Mouse (Mus musculus) lung, embryonic 15.5 days (tissue): ENCODE measurements at regions not wholly inside any gene's neighbourhood (a gene's known extent, or its start where the extent isn't known, plus 50 kb on each side); places are given as distances from the start of the nearest gene placed in this dataset.

Source experiments
- ATAC-seq: fragments of 200-750 bp; cut with Nextera tagmentation; 2 replicates; pipeline ENCODE4 v1.8.0; 2017; ENCODE audit warnings: moderate number of reproducible peaks, borderline replicate concordance; ENCODE audit not compliant: low FRiP score, low TSS enrichment; ENCODE audit errors: extremely low read depth
- H3K27ac ChIP-seq: fragments of 300-500 bp; sonication (generic); 2 replicates; pipeline ENCODE4 v1.5.1; 2015; ENCODE audit warnings: moderate library complexity, mild to moderate bottlenecking, inconsistent platforms
- H3K27me3 ChIP-seq: fragments of 300-500 bp; sonication (generic); 2 replicates; pipeline ENCODE4 v1.6.1; 2015; ENCODE audit warnings: inconsistent platforms
- H3K36me3 ChIP-seq: fragments of 300-500 bp; sonication (generic); 2 replicates; pipeline ENCODE4 v1.6.1; 2015; ENCODE audit warnings: inconsistent platforms
- H3K4me1 ChIP-seq: fragments of 300-500 bp; sonication (generic); 2 replicates; pipeline ENCODE4 v1.6.1; 2015; ENCODE audit warnings: inconsistent platforms
- H3K4me2 ChIP-seq: fragments of 300-500 bp; sonication (generic); 2 replicates; pipeline ENCODE4 v1.6.1; 2015; ENCODE audit warnings: inconsistent platforms, mild to moderate bottlenecking, moderate library complexity
- H3K4me3 ChIP-seq: fragments of 300-500 bp; sonication (generic); 2 replicates; pipeline ENCODE4 v1.5.1; 2015; ENCODE audit warnings: mild to moderate bottlenecking, inconsistent platforms
- H3K9ac ChIP-seq: fragments of 300-500 bp; sonication (generic); 2 replicates; pipeline ENCODE4 v1.6.1; 2015; ENCODE audit warnings: inconsistent platforms
- H3K9me3 ChIP-seq: fragments of 300-500 bp; sonication (generic); 2 replicates; pipeline ENCODE4 v1.6.1; 2016; ENCODE audit warnings: inconsistent platforms
- WGBS: fragments of 180-500 bp; shearing (Covaris S2); methylation state at CpG from one replicate; pipeline ENCODE4 v1.1.7; 2015; 5-methylcytosine and 5-hydroxymethylcytosine counted together

DNA sequence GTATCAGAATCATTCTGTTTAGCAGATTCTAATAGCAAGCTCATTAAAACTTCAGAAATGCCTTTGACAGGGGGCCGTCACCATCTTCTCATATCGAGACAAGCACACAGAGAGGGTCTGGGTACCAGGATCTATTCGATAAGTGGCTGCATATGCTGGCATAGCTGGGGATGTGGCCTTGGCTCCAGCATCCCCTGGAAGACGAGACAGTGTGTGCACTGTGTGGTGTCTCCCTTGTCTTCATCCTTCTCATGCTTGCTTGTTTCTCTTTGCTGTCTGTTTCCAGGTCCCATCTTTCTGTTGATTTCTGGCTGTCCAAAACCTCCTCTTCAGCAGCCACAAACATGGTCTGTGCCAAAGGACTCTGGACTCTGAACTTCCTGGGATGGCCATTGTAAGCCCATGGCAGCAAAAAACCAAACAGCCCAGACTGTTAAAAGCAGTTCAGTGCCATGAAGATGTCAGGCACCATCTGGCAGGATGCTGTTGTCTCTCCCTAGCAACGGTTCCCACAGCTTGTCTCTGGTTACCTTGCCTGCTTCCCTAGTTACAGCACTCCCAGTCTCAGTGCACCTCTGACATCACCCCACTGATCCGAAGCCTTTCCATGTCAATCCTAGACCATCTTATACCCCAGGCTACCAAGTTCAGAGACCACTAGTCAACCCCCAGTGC lies 56.5 kb downstream of the Kctd12 start:
- Histone ChIP-seq H3K4me1 (no peaks in the 10 kb centered on the region), H3K4me3 (no peak overlapping the region), H3K36me3 (no peaks in the 10 kb centered on the region), H3K27ac (no peak overlapping the region), H3K9ac (no peak overlapping the region), H3K27me3 (no peaks in the 10 kb centered on the region), H3K4me2 (no peak overlapping the region), H3K9me3 (no peaks in the 10 kb centered on the region)
- WGBS, result 82% methylated on average over 6 of the region's 6 CpGs
- ATAC-seq, result no peak

DNA sequence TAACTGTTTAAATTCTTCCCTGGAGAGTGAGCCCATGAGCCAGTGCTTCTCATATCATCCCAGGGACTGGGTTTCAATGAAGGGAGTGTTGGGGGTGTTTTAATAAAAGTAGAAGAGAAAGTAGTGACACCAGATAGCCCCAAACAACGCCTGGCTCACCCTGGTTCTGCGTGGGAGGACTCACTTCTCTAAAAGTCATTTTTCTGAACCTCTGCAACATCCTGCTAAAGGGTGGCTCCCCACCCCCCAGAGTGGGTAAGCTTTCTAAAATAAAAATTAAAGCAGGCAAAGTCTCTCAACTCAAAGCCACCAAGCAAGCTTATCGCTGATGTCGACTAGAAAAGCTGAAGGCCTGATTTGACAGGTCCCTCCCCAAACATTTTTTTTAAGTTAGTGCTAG lies 57.8 kb downstream of the Kctd12 start:
- Histone ChIP-seq H3K36me3 (no peaks in the 10 kb centered on the region), H3K4me2 (no peak overlapping the region), H3K4me3 (no peak overlapping the region), H3K9ac (no peak overlapping the region), H3K27me3 (no peaks in the 10 kb centered on the region), H3K9me3 (no peaks in the 10 kb centered on the region), H3K27ac (no peak overlapping the region), H3K4me1 (no peaks in the 10 kb centered on the region)
- 58% methylated on average over 4 of the region's 4 CpGs for WGBS
- ATAC-seq, result no peak

DNA sequence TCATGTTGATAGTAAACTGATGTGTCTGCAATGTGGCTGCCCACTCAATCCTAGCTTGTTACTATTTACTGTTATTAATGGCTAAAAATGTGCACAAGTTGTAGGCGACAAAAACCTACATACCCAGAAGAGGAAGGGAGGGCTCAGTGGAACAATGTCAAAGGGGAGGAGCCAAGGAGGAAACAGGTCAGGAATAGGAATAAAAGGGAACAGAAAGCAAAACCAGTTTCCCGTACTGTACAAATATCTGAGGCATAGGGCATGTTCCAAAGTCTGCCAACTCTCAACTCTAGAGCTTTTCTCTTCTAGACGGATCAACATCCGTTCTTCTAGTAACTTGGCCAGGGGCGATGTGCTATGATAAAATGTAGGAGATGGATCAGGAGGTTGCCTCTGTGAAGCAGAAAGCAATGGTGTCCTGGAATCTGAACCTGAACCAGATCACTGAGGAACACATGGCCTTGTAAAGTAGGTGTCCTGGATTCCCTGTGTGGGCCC lies 59.9 kb downstream of the Kctd12 start:
- H3K27me3 ChIP-seq, result no peaks in the 10 kb centered on the region
- H3K4me2 ChIP-seq, result no peak overlapping the region
- H3K36me3 ChIP-seq, result no peaks in the 10 kb centered on the region
- H3K27ac ChIP-seq, result no peak overlapping the region
- H3K4me3 ChIP-seq, result no peak overlapping the region
- 80% methylated on average over 5 of the region's 5 CpGs for WGBS
- no peak overlapping the region for H3K9ac ChIP-seq
- no peaks in the 10 kb centered on the region for H3K9me3 ChIP-seq
- no peak for ATAC-seq
- H3K4me1 ChIP-seq, result no peaks in the 10 kb centered on the region

DNA sequence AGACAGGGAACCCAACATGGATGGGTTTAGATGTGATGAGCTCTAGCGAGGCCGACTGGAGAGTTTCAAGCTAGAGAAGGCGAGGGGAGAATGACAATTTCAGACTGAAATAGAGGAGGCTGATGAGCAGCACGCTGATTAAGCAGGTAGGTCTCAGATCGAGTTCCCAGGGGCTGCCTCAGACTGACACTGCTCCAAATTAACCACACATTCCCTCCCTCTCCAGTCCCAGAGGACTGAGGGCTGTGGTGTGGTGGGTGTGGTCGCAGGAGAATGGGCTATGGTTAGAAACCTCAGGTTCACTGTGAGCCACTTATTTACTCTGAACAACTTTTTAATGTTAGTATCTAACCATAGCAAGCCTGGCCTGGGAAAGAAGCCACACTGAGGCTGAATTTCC lies 62.0 kb downstream of the Kctd12 start:
- Histone ChIP-seq H3K36me3 (no peaks in the 10 kb centered on the region), H3K27me3 (no peaks in the 10 kb centered on the region), H3K4me3 (no peak overlapping the region), H3K27ac (no peak overlapping the region), H3K9ac (no peak overlapping the region), H3K4me1 (no peaks in the 10 kb centered on the region), H3K4me2 (no peak overlapping the region), H3K9me3 (no peaks in the 10 kb centered on the region)
- WGBS, result 78% methylated on average over 6 of the region's 6 CpGs
- no peak for ATAC-seq

DNA sequence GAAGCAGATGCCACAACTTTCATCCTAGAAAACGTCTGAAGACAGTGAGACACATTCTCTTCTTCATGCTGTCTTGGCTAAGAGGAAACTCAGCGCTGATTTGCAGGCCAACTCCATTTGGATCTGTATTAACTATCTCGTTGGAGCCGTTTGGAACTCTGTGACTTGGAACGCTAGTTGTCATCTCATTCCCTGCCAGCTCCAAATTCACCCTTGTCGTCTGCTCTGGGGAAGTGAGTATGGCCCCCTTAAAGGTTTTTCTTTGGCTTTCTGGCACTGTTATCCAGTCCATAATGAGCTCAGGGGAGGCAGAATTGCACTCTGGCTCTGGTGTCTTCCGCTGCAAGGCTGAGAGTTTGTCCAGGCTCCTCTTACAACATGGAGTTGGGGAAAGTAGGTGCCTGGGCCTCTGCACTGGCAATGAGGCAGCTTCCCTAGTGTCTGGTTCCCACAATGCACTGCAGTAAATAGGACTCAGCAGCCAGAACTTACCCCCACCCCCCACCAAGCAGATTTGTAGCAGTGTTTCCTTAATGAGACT lies 63.1 kb downstream of the Kctd12 start:
- no peaks in the 10 kb centered on the region for H3K27me3 ChIP-seq
- no peak overlapping the region for H3K4me2 ChIP-seq
- no peak overlapping the region for H3K27ac ChIP-seq
- H3K36me3 ChIP-seq, result no peaks in the 10 kb centered on the region
- 69% methylated on average over 7 of the region's 7 CpGs for WGBS
- no peaks in the 10 kb centered on the region for H3K4me1 ChIP-seq
- H3K4me3 ChIP-seq, result no peak overlapping the region
- no peak overlapping the region for H3K9ac ChIP-seq
- ATAC-seq, result no peak
- no peaks in the 10 kb centered on the region for H3K9me3 ChIP-seq

DNA sequence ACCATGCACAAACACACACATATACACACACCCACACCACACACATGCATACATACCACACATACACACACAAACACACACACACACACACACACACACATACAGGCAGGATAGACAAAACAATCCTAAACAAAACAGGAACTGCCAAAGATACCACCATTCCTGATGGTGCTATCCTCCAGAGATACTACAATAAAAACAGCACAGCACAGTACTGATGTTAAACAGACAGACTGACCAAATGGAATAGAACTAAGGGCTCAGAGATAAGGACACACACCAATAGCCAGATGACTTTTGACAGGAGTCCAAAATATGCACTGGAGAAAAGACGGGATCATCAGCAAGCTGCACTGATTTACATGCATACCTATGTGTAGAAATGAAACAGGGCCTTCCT lies 64.5 kb downstream of the Kctd12 start:
- H3K36me3 ChIP-seq, result no peaks in the 10 kb centered on the region
- H3K27ac ChIP-seq, result no peak overlapping the region
- H3K9ac ChIP-seq, result no peak overlapping the region
- H3K9me3 ChIP-seq, result no peaks in the 10 kb centered on the region
- no peaks in the 10 kb centered on the region for H3K27me3 ChIP-seq
- WGBS, result 48% methylated on average over 1 of the region's 1 CpGs
- ATAC-seq, result no peak
- H3K4me1 ChIP-seq, result no peaks in the 10 kb centered on the region
- H3K4me2 ChIP-seq, result no peak overlapping the region
- no peak overlapping the region for H3K4me3 ChIP-seq

DNA sequence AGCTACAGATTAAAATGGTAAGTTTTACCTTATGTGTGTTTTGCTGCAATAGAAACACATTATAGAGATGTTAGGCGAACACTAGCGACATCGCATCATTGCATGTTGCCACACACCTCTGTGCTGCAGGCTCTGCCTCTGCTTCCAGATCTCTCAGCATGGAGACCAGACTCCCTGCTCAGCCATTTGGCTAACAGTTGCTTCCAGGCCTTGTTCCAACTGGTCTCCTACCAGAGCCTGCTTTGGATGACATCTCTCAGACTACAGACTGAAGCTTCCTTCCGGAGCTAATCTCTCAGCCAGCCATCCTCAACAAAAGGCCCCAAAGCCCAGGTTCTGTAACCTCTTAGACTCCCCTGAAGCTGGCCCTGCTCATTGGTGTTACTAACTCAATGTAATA lies 66.5 kb downstream of the Kctd12 start:
- Histone ChIP-seq H3K4me2 (no peak overlapping the region), H3K4me3 (no peak overlapping the region), H3K9me3 (no peaks in the 10 kb centered on the region), H3K36me3 (no peaks in the 10 kb centered on the region), H3K9ac (no peak overlapping the region), H3K27me3 (no peaks in the 10 kb centered on the region), H3K4me1 (no peaks in the 10 kb centered on the region), H3K27ac (no peak overlapping the region)
- no peak for ATAC-seq
- WGBS, result 89% methylated on average over 4 of the region's 4 CpGs

DNA sequence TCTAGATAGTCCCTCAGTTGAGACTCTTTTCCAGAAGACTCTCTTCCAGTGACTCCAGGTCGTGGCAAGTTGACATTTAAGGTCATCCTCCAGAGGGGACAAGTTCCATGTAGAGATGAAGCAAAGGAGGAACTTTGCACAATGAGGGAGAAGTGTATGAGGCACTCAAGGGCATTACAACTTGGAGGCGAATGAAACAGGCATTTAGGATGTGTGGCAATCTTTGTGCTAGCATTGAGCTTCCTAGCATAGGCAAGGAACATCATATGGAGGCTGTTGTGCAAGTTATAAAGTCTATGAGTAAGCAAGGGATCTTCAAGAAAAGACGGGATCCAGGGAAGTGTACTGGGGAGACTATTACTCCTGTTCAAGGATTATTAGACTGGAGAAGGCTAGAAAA lies 70.9 kb downstream of the Kctd12 start:
- Histone ChIP-seq H3K4me2 (no peak overlapping the region), H3K4me3 (no peak overlapping the region), H3K27ac (no peak overlapping the region), H3K27me3 (no peaks in the 10 kb centered on the region), H3K9ac (no peak overlapping the region), H3K9me3 (no peaks in the 10 kb centered on the region), H3K36me3 (no peaks in the 10 kb centered on the region), H3K4me1 (no peaks in the 10 kb centered on the region)
- ATAC-seq, result no peak
- 63% methylated on average over 3 of the region's 3 CpGs for WGBS

DNA sequence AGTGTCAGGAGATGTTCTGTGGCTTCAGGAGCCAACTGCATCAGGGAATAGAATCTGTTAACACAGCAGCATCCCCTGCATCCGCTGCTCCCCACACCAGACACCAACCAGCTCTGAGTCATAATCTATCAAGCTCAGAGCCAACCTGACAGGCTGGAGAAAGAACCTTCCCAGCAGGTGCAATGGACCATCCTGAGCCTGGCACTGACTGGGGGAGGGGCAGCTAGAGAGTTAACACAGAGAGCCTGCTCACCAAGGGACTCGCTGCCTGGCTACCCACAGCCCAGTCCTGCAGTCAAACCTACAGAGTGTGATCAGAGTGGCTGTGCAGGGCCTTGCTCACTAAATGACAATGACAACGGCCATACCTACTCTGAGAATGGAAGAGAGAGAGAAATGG lies 73.4 kb downstream of the Kctd12 start:
- H3K36me3 ChIP-seq, result no peaks in the 10 kb centered on the region
- H3K27me3 ChIP-seq, result no peaks in the 10 kb centered on the region
- ATAC-seq, result no peak
- H3K9ac ChIP-seq, result no peak overlapping the region
- WGBS, result 75% methylated on average over 3 of the region's 3 CpGs
- no peak overlapping the region for H3K4me2 ChIP-seq
- no peaks in the 10 kb centered on the region for H3K9me3 ChIP-seq
- H3K4me3 ChIP-seq, result no peak overlapping the region
- H3K27ac ChIP-seq, result no peak overlapping the region
- H3K4me1 ChIP-seq, result no peaks in the 10 kb centered on the region

DNA sequence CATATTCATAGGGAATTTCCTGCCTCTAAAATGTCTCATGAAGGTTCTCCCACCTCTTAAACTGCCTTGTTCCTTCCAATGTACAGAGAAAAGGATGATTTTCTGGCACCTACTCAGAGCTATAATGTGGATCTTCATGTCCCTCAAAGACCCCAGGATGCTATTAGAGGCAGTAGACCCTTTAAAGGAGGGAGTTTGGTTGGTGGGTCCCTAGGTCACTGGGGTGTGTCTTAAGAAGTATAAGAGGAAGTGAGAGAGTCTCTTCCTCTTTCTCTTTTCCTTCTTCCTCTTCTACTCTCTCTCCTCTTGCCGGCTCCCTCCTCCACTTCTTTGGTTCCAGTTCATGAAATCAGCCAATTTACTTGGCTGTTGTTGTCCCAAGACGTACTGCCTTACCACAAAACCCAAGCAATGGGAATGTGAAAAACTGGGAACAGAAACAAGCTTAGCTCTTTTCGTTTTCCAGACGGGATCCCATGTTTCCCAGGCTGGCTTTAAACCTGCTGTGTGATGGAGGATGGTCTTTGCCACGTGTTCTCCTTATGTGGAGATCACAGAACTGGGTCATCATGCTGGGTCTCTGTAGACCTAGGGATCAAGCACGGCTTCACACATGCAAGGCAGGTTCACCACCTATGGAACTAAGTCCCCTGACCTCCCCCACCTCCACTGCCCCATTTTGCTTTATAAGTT lies 74.9 kb downstream of the Kctd12 start:
- Histone ChIP-seq H3K4me3 (no peak overlapping the region), H3K4me2 (no peak overlapping the region), H3K36me3 (no peaks in the 10 kb centered on the region), H3K27ac (no peak overlapping the region), H3K9me3 (no peaks in the 10 kb centered on the region), H3K4me1 (0 out of 2 replicates have a peak, but pooled peaks cover 3% of the 10 kb centered on the region), H3K9ac (no peak overlapping the region), H3K27me3 (no peaks in the 10 kb centered on the region)
- ATAC-seq, result no peak
- 77% methylated on average over 6 of the region's 6 CpGs for WGBS

DNA sequence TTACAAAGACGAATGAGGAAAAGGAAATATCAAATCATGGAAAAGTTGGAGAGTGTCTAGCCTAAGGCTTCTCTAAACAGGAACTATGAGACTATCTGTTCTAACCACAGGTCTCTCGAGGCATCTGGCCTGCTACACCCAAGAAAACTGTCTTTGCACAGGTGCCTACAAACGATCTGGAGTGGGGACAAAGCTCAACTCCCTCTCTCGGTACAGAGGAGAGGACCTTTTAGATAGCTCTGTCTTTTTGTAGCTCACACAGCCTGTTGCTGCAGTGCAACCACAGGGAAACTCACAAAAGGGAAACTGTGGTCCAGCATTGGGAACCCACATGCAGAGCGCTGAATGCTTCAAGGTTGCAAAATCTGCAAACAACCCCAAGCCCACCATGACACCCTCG lies 75.6 kb downstream of the Kctd12 start:
- ATAC-seq, result no peak
- Histone ChIP-seq H3K4me3 (no peak overlapping the region), H3K9ac (no peak overlapping the region), H3K4me2 (no peak overlapping the region), H3K9me3 (no peaks in the 10 kb centered on the region), H3K4me1 (0 out of 2 replicates have a peak, but pooled peaks cover 3% of the 10 kb centered on the region), H3K27me3 (no peaks in the 10 kb centered on the region), H3K36me3 (no peaks in the 10 kb centered on the region), H3K27ac (no peak overlapping the region)
- WGBS, result 61% methylated on average over 6 of the region's 6 CpGs

DNA sequence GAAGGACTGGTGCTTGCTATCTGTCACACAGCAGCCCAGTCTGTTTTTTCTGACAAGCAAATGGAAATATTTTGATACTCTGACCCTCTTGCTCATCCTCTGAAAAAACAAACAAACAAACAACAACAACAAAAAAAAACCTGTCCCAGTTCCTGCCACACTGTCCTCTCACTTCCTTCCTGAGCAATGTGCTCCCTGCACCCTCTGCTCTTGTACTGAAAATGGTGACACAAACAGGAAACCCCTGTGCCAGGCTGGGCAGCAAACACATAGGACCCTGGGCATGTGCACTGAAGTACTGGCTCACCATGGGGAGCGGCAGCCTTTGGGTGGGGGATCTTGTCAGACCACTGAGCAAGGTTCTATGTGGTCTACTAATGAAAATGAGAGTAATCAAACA lies 76.2 kb downstream of the Kctd12 start:
- Histone ChIP-seq H3K36me3 (no peaks in the 10 kb centered on the region), H3K27me3 (no peaks in the 10 kb centered on the region), H3K9me3 (no peaks in the 10 kb centered on the region), H3K27ac (no peak overlapping the region), H3K9ac (no peak overlapping the region), H3K4me2 (no peak overlapping the region), H3K4me3 (no peak overlapping the region), H3K4me1 (0 out of 2 replicates have a peak, but pooled peaks cover 3% of the 10 kb centered on the region)
- ATAC-seq, result no peak
- 77% methylated on average over 1 of the region's 1 CpGs for WGBS
